Mouse (Mus musculus) gonadal fat pad, adult 2 months (tissue): ENCODE measurements around the gene Cldn34c1. TPM values are rescaled to one million over a fixed set of nuclear protein-coding genes. Genes with fewer than 3 reads are reported as not detected.
"Not testable (repeated sequence)": the region's sequence is repeated elsewhere in the genome, so short reads cannot be mapped to it uniquely, and the experiment has no call there.

ENCODE experiments used
- DNase-seq: peaks from one replicate; pipeline ENCODE4 v3.0.0-alpha.2; 2012; ENCODE audit warnings: low read depth
- polyA plus RNA-seq: library from polyadenylated mRNA; depleted of rRNA; stranded (reverse); fragments of >200 nt; gene quantifications from 2 replicates; pipeline ENCODE4 v1.2.3, GENCODE M21; 2012; rRNA removed

The Cldn34c1 gene
- polyA plus RNA-seq: 6.8 TPM in 2 replicates

DNA sequence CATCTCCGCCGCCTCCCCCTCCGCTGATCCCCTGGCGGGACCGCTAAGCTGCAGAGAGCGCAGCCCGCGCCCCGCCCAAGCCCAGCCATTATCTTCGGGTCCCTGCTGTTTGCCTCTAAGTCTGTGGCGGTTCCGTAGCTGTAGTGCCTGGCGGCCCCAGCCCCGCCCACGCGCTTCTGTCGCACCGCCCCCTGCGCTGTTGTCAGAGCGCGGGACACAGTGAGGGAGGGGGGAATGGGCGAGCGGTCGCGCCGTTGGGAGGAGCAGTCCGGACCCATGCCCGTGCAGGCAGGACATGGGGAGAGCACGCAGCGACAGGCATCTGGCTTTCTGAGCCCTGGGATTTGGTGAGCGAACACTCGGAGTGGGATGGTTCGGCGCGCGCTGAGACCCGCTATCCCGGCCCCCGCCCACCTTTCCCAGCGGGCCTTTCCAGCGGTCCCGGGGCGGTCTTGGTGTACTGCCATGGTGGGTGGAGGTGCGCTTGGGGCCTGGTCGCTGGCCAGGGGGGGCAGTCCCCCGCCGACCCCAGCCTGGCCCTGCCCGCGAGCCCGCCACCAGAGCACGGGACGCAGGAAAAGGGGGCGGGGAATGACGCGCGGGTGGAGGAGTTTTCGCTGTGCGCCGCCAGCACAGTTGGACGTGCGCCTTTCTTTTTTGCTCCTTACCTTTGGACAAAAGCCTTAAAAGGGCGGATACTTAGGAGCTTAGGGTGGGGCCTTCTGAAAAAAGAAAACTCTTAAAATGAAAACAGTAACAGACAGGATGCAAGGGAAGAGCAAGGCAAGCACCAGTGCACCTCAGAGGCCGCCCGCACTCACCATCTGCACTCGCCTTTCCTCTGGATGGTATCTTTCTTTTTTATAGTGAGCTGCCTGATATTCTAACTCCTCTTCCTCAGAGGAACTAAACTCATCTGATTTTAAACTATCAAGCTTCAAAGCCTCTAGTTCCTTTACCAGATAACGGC, at the start of gene Cldn34c1:
Gene Cldn34c1, plus strand, starts transcription at position 205 of the 970 bp plus-strand sequence.
- no peak for DNase-seq

DNA sequence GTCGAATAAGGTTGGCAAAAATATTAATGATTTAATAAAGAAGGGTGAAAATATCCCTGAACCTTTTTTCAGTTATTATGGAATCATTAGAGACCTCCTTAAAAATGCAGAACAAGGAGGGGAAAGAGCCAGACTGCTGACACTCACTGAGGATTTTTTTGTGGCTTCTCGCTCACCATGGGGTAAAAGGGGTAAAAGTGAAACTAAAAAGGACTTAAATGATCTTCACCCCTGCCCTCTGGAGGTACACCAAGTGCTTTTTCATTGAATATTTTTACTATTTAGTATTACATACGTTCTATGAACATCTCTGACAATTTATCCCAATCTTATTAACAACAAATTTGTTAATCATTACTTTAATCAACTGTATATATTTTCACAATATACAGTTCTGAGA, 15.9 kb upstream of the Cldn34c1 start:
- DNase-seq: no peak

DNA sequence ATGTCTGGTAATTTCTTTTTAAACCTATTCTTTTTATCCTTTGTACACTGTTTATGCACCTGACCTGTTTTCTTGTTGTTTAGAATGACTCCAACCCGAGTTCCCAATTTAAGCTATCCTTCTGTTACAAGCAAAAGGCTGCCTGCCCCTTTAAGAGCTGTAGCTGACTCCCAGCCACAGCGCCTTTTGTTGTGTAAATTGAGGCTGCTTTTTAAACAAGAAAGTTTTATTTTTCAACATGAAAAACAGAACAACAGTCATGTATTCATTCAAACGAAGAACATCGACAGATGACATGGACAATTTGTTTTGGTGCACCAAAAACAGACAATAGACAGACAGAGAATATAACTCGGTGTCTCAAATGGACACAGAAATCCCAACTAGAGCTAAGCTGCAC, 489 bp upstream of the Cldn34c1 start:
- not testable (repeated sequence) for DNase-seq

GRCm38 (mm10) chrX:123104692-123105091, 1.4 kb downstream of the Cldn34c1 start:
- DNase-seq: not testable (repeated sequence)

DNA sequence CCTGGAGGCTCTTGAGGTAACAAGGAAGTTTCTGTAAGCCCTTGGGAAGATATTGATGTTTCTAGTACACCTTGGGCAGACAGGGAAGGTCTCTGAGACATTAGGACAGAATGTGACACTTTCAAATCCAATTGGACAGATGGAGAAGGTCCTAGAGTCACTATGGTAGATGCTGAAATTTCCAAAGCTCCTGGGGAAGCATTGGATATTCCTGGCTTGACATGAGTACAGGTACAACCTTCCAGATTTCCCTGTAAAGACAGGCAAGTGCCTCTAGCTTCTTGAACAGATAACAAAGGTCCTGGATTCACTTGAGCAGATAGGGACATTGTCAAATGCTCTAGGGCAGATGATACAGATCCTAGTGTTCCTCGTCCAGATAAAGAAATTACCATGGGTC, 119.1 kb downstream of the Cldn34c1 start, which contains the start of gene Srsx:
Gene Srsx, minus strand, starts transcription at position 101 of the 400 bp plus-strand sequence.
- not testable (repeated sequence) for DNase-seq

Other genes starting within 250 kb of the Cldn34c1 start
- gene Gm17521, start 73.8 kb upstream of the Cldn34c1 start, polyA plus RNA-seq: not detected in 2 replicates
- gene Srsx, start 119.0 kb downstream of the Cldn34c1 start, polyA plus RNA-seq: not detected in 2 replicates
- not detected in 2 replicates for gene Gm17577, start 143.4 kb downstream of the Cldn34c1 start, polyA plus RNA-seq